Mouse (Mus musculus) stomach, postnatal 0 days (tissue): ENCODE results near the gene Snd1. TPM values are rescaled to one million over a fixed set of nuclear protein-coding genes. Genes with fewer than 3 reads are reported as not detected.

Experiments
- ATAC-seq: fragments of 200-750 bp; cut with Nextera tagmentation; 2 replicates; pipeline ENCODE4 v1.8.0; 2017; ENCODE audit not compliant: low FRiP score, low TSS enrichment
- DNase-seq: peaks from one replicate; pipeline ENCODE4 v3.0.0-alpha.2; 2016; ENCODE audit warnings: low spot score
- H3K27ac ChIP-seq: fragments of 300-500 bp; sonication (generic); replicated peaks from 2 replicates; pipeline ENCODE4 v1.5.1; 2014; ENCODE audit warnings: mild to moderate bottlenecking, control low read depth
- H3K27me3 ChIP-seq: fragments of 300-500 bp; sonication (generic); 2 replicates; pipeline ENCODE4 v1.6.1; 2014; ENCODE audit warnings: low read length; ENCODE audit not compliant: control insufficient read depth, insufficient read depth
- H3K36me3 ChIP-seq: fragments of 300-500 bp; sonication (generic); 2 replicates; pipeline ENCODE4 v1.6.1; 2014; ENCODE audit warnings: low read length, mixed read lengths; ENCODE audit not compliant: control insufficient read depth, insufficient read depth
- H3K4me1 ChIP-seq: fragments of 300-500 bp; sonication (generic); replicated peaks from 2 replicates; pipeline ENCODE4 v1.6.1; 2014; ENCODE audit warnings: antibody characterized with exemption; ENCODE audit not compliant: control insufficient read depth, insufficient read depth
- H3K4me2 ChIP-seq: fragments of 300-500 bp; sonication (generic); replicated peaks from 2 replicates; pipeline ENCODE4 v1.6.1; 2014; ENCODE audit warnings: low read depth, mild to moderate bottlenecking, control low read depth, moderate library complexity
- H3K4me3 ChIP-seq: fragments of 300-500 bp; sonication (generic); 2 replicates; pipeline ENCODE4 v1.5.1; 2014; ENCODE audit warnings: low read depth, low read length, control low read depth
- H3K9ac ChIP-seq: fragments of 300-500 bp; sonication (generic); 2 replicates; pipeline ENCODE4 v1.6.1; 2014; ENCODE audit warnings: mild to moderate bottlenecking, low read length, control low read depth, mixed read lengths
- H3K9me3 ChIP-seq: fragments of 300-500 bp; sonication (generic); 2 replicates; pipeline ENCODE4 v1.6.1; 2016; ENCODE audit warnings: low read length; ENCODE audit not compliant: control insufficient read depth
- CTCF ChIP-seq: IDR thresholded peaks from 2 replicates; pipeline ENCODE4 v1.5.1; 2016; ENCODE audit warnings: antibody characterized with exemption, low read depth, mild to moderate bottlenecking, moderate library complexity
- EP300 ChIP-seq: optimal IDR thresholded peaks from 2 replicates; pipeline ENCODE3; 2016; ENCODE audit warnings: antibody characterized with exemption
- WGBS: fragments of 180-500 bp; shearing (Covaris S2); extraction: QIAGEN DNeasy Blood & Tissue Kit; methylation state at CpG from one replicate; pipeline ENCODE4 v1.1.7; 2014; 5-methylcytosine and 5-hydroxymethylcytosine counted together
- polyA plus RNA-seq: library from polyadenylated mRNA; unstranded; fragments of >200 nt; fragmentation: Nextera tagmentation; extraction: Ambion mirVana; gene quantifications from 2 replicates; pipeline ENCODE4 v1.2.1, GENCODE M21; 2015

Snd1 gene
- polyA plus RNA-seq, 1 experiment from 2014 or later: 81.3 TPM

DNA sequence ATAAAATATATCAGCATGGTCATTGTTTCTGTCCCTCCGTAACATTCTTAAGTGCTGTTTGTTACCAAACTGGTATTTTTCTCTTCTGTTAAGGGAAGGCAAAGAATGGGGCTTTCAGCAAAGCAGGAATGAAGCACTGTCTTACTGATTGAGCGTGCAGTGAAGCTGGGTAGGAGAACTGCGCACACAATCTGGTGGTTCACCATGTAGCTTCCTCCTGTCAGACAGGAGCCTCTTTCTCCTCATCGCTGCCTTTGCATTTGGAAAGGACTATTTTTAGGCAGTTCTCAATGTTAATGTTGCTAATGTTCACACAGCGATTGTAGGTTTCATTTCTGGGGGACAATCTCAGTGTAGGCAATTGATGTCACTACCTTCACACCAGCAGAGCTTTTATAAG is 194.3 kb downstream of the Snd1 start:
- H3K27ac ChIP-seq: no peak overlapping the region
- DNase-seq: no peak
- WGBS: 96% methylated on average over 5 of the region's 5 CpGs
- no peaks in the 10 kb centered on the region for H3K27me3 ChIP-seq
- no peaks in the 10 kb centered on the region for H3K36me3 ChIP-seq
- TF ChIP-seq CTCF (no peak), EP300 (no peak)
- H3K4me3 ChIP-seq: no peak overlapping the region
- no peak overlapping the region for H3K9ac ChIP-seq
- no peaks in the 10 kb centered on the region for H3K4me1 ChIP-seq
- H3K4me2 ChIP-seq: no peak overlapping the region
- ATAC-seq: no peak
- H3K9me3 ChIP-seq: no peaks in the 10 kb centered on the region

DNA sequence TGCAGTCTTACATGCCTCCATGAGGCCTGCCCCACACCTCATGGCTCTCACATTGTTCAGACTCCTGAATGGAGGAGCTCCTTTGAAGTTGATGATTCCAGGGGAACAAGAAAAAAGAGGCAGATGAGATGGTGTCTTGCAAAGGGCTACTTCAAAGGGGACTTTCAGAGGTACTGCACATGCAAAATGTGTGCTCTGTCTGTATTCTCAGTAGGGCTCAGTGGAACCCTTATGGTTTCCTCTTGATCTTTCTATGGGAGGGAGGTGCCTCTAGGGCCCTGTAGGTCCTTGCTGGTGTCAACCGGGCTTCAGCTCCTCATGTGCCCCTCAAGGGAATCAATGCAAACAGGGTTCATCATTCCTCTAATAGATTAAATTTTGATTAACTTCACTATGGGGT is 197.4 kb downstream of the Snd1 start:
- 78% methylated on average over 1 of the region's 1 CpGs for WGBS
- H3K9me3 ChIP-seq: no peaks in the 10 kb centered on the region
- no peak for DNase-seq
- TF ChIP-seq CTCF (no peak), EP300 (no peak)
- H3K4me1 ChIP-seq: no peaks in the 10 kb centered on the region
- no peak overlapping the region for H3K9ac ChIP-seq
- no peak overlapping the region for H3K27ac ChIP-seq
- H3K36me3 ChIP-seq: no peaks in the 10 kb centered on the region
- ATAC-seq: no peak
- no peak overlapping the region for H3K4me3 ChIP-seq
- H3K4me2 ChIP-seq: no peak overlapping the region
- H3K27me3 ChIP-seq: no peaks in the 10 kb centered on the region

DNA sequence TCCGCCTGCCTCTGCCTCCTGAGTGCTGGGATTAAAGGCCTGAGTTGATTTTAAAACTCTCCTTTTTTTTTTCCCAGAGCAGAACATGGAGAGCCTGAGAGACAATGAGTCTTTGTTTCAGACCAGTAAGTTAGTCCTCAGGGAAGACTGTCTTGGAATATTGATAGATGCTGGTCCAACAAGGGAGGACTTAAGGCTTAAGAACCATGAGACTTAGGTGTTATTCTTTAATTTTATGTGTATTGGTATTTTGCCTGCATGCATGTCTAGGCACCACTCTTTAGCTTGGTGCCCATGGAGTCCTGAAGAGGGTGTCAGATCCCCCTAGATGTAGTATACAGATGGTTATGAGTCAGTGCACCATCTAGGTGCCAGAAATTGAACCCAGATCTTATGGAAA is 199.7 kb downstream of the Snd1 start:
- ATAC-seq (no peak), DNase-seq (no peak)
- TF ChIP-seq CTCF: no peak
- no peak for TF ChIP-seq EP300
- H3K9ac ChIP-seq: no peak overlapping the region
- 96% methylated on average over 1 of the region's 1 CpGs for WGBS
- no peaks in the 10 kb centered on the region for H3K9me3 ChIP-seq
- H3K36me3 ChIP-seq: no peaks in the 10 kb centered on the region
- H3K27me3 ChIP-seq: no peaks in the 10 kb centered on the region
- no peak overlapping the region for H3K4me3 ChIP-seq
- no peaks in the 10 kb centered on the region for H3K4me1 ChIP-seq
- no peak overlapping the region for H3K27ac ChIP-seq
- H3K4me2 ChIP-seq: no peak overlapping the region

DNA sequence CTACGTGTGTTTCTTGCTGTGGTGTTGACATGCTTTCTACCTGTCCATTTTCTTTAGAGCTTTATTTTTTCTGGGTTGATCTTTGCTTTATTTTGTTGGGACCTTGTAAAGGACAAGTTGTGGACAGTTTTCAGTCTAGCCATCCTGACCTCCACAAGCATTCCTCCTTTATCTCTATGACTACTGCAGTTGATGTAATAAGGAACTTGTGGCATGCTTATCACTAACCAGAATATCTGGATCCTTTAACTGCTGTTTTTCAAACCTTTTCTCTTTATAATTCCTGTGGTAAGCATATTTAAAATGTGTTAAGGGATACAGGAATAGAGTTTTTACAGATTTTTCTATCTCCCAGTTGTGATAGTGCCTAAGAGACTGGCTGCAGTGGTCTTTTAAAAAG is 204.0 kb downstream of the Snd1 start:
- Histone ChIP-seq H3K4me2 (no peak overlapping the region), H3K27ac (no peak overlapping the region), H3K9ac (no peak overlapping the region), H3K36me3 (no peaks in the 10 kb centered on the region), H3K4me1 (no peaks in the 10 kb centered on the region; the same call in none of the 2 replicates), H3K4me3 (no peak overlapping the region), H3K27me3 (no peaks in the 10 kb centered on the region), H3K9me3 (no peaks in the 10 kb centered on the region)
- no peak for TF ChIP-seq CTCF
- DNase-seq (no peak), ATAC-seq (no peak)
- 82% methylated on average over 1 of the region's 1 CpGs for WGBS

DNA sequence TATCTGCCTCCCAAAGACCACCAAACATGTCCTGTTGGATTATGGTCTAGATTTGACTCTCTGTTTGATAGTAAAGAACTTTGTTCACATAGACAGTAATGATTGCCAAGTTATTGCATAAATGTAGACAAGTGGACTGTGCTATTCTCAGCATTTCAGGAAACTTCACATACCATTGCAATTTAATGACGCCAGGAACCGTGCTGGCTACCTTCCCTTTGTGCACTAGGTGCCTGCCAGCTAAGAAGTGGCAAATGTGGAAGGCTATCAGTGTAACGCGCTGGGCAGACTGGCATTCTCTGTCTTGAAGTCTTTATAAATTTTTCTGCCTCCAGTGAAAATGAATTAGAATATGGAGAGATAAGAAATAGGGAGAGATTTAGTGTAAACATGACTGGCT is 205.6 kb downstream of the Snd1 start:
- no peaks in the 10 kb centered on the region for H3K9me3 ChIP-seq
- H3K4me1 ChIP-seq: no peaks in the 10 kb centered on the region; the same call in none of the 2 replicates
- H3K4me2 ChIP-seq: no peak overlapping the region
- WGBS: 47% methylated on average over 4 of the region's 4 CpGs
- no peaks in the 10 kb centered on the region for H3K27me3 ChIP-seq
- ATAC-seq (no peak), DNase-seq (no peak)
- TF ChIP-seq EP300 (no peak), CTCF (no peak)
- no peak overlapping the region for H3K4me3 ChIP-seq
- no peaks in the 10 kb centered on the region for H3K36me3 ChIP-seq
- no peak overlapping the region for H3K9ac ChIP-seq
- H3K27ac ChIP-seq: no peak overlapping the region

DNA sequence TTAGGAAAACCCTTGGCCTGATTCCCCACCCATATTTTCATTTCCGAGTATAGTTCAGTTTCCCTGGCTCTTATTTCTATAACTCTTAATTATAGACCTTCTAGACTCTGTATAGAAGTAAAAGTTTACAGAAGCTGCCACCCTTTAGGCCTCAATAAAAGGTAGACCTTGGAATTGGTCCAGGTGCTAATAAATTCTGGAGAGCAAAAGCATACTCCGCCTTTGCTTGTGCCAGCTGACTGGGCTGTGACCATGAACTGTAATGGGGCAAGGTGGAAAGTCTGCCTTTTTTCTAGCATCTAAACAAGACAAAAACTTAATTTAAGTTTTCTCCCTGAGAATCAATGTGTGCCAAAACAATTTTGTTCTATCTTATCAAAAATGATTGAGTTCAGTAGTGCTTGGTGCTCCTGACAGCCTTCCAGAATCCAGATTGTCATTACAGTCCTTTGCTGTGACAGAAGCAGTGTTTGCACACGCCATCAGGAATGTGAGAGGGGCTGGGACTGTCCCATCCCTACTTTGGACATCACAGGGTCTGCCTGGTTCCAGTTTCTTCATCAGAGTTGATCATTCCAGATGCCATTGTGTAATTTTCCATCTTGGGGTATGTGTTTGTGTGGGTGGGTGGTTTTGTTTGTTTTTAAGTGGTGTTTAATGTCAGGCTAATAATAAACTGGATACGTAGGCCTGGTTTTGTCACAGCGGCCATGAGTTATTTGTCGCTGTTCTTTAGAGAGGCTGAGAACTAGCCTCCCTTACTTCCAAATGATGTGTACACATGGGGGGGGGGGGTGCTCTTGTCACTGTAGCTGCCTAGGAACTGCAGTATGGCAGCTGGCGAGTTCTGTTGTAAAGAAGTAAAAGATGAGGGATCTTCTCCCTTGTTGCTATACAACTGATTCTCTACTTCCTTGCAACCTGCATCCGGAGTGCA is 206.8 kb downstream of the Snd1 start:
- no peak overlapping the region for H3K4me3 ChIP-seq
- H3K9me3 ChIP-seq: no peaks in the 10 kb centered on the region
- no peak overlapping the region for H3K27ac ChIP-seq
- WGBS: 51% methylated on average over 8 of the region's 8 CpGs
- no peak for TF ChIP-seq CTCF
- no peak for TF ChIP-seq EP300
- 0 out of 2 replicates have a peak, but pooled peaks have one; percentile 29 for ATAC-seq
- H3K4me2 ChIP-seq: no peak overlapping the region
- no peaks in the 10 kb centered on the region; the same call in none of the 2 replicates for H3K4me1 ChIP-seq
- H3K9ac ChIP-seq: no peak overlapping the region
- DNase-seq: no peak
- no peaks in the 10 kb centered on the region for H3K27me3 ChIP-seq
- H3K36me3 ChIP-seq: no peaks in the 10 kb centered on the region
